Mouse (Mus musculus) lung, postnatal 0 days (tissue): ENCODE measurements around the gene Golph3.

Experiments used
- CTCF ChIP-seq: IDR thresholded peaks from 2 replicates; pipeline ENCODE4 v1.5.1; 2016; ENCODE audit warnings: antibody characterized with exemption, mild to moderate bottlenecking
- EP300 ChIP-seq: IDR thresholded peaks from 2 replicates; pipeline ENCODE4 v1.6.1; 2016; ENCODE audit warnings: antibody characterized with exemption, mild to moderate bottlenecking, control low read depth

GRCm38 (mm10) chr15:12358384-12358783, 37.1 kb downstream of the Golph3 start:
- no peak for TF ChIP-seq CTCF
- no peak for TF ChIP-seq EP300
